9 mouse cellular contexts compared by ENCODE assay signal in the genomic region with DNA sequence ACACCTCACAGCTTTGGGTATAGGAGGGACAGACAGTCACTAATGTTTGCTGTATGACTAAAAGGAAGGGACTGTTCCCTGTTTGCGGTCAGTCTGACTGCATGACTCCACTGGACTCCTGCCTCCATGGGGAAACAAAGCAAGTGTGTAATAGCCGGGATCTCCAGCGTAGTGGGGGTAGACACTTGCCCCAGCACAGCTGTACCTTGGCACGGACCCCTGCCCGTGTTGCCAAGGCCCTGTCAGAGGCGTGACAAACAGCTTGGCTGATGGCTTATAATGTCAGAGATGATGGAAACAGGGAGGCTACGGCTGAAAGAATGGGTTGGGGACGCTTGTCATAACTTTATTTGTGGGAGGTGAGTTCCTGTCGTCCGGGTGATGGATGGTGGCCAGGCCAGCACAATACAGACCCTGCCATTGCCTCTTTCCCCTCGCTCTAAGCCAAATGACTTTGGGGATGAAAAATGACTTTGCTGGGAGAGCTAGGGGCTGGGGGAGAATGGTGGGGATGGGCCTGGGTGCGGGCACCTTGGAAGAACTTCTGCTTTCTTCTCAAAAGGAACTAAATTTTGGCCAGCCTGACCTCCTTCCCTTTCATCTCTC. TPM values are rescaled to one million over a fixed set of nuclear protein-coding genes. Genes with fewer than 3 reads are reported as not detected.
DNase-seq lines count a peak whose midpoint lies in the region; ATAC-seq and TF ChIP-seq lines count a peak whose summit lies in the region.
"Had no signal": no experiment of that assay in that cellular context is flagged by ENCODE, and none has a peak within 500 bp of the region (broad histone marks: within the 10 kb centered on the region; RNA-seq: fewer than 3 reads in every experiment).

No protein-coding gene starts in this region.

- TF ChIP-seq CTCF in intestine, postnatal 0 days (IDR thresholded peaks at IDR 0.05; ENCODE audit: low read depth), result no peak

- peak overlapping the region; percentile 55 for H3K27ac ChIP-seq in hindbrain, embryonic 13.5 days
- H3K27ac ChIP-seq in neural tube, embryonic 15.5 days (replicated peaks), result peak overlapping the region; percentile 49; the same call in 1 of the 2 replicates
- H3K27ac ChIP-seq in intestine, postnatal 0 days (ENCODE audit: low read depth, low read length), result no peak overlapping the region

- no peaks in the 10 kb centered on the region for H3K9me3 ChIP-seq in hindbrain, embryonic 13.5 days
- no peaks in the 10 kb centered on the region for H3K9me3 ChIP-seq in neural tube, embryonic 15.5 days (replicated peaks)
- H3K9me3 ChIP-seq in intestine, postnatal 0 days (ENCODE audit: control insufficient read depth), result no peaks in the 10 kb centered on the region

- 0 out of 2 replicates have a peak overlapping the region, but pooled peaks have one; percentile 13 for H3K4me2 ChIP-seq in hindbrain, embryonic 13.5 days
- no peak overlapping the region for H3K4me2 ChIP-seq in neural tube, embryonic 15.5 days
- no peak overlapping the region for H3K4me2 ChIP-seq in intestine, postnatal 0 days (replicated peaks; ENCODE audit: low read depth)

- peak; percentile 30 for DNase-seq in kidney, postnatal 14 days
- DNase-seq in kidney, adult 11 months, result no peak
- peak; percentile 17 for DNase-seq in adrenal gland, postnatal 25 days
- no peak for DNase-seq in spleen, adult 12 weeks (ENCODE audit: low spot score)
- DNase-seq: thymus, postnatal 25 days had no signal

- H3K9ac ChIP-seq in hindbrain, embryonic 13.5 days, result no peak overlapping the region
- no peak overlapping the region for H3K9ac ChIP-seq in neural tube, embryonic 15.5 days (replicated peaks)
- H3K9ac ChIP-seq in intestine, postnatal 0 days (ENCODE audit: low read depth, low read length), result no peak overlapping the region

- H3K4me1 ChIP-seq in hindbrain, embryonic 13.5 days (replicated peaks), result peaks cover 37% of the 10 kb centered on the region
- peaks cover 23% of the 10 kb centered on the region for H3K4me1 ChIP-seq in neural tube, embryonic 15.5 days
- H3K4me1 ChIP-seq in intestine, postnatal 0 days (replicated peaks; ENCODE audit: control insufficient read depth, insufficient read depth, low read length), result no peaks in the 10 kb centered on the region

- no peak overlapping the region for H3K4me3 ChIP-seq in hindbrain, embryonic 13.5 days
- no peak overlapping the region for H3K4me3 ChIP-seq in neural tube, embryonic 15.5 days (replicated peaks)
- H3K4me3 ChIP-seq in intestine, postnatal 0 days (ENCODE audit: low read depth, low read length), result no peak overlapping the region

- H3K27me3 ChIP-seq in hindbrain, embryonic 13.5 days, result no peaks in the 10 kb centered on the region
- H3K27me3 ChIP-seq in neural tube, embryonic 15.5 days (replicated peaks), result no peaks in the 10 kb centered on the region
- H3K27me3 ChIP-seq in intestine, postnatal 0 days (replicated peaks; ENCODE audit: control insufficient read depth, insufficient read depth, low read length), result no peaks in the 10 kb centered on the region

- ATAC-seq in hindbrain, embryonic 13.5 days (ENCODE audit: low FRiP score), result peak; percentile 75
- ATAC-seq in neural tube, embryonic 15.5 days (ENCODE audit: low FRiP score), result peak; percentile 47; the same call in 1 of the 2 replicates
- no peak for ATAC-seq in monocyte, adult 5-6 weeks (replicated peaks; ENCODE audit: insufficient number of reproducible peaks, low FRiP score, low TSS enrichment, poor library complexity, severe bottlenecking)
- ATAC-seq in intestine, postnatal 0 days, result no peak

- 14% methylated on average over 12 of the region's 12 CpGs for WGBS in hindbrain, embryonic 13.5 days
- 18% methylated on average over 12 of the region's 12 CpGs for WGBS in neural tube, embryonic 15.5 days
- 49% methylated on average over 12 of the region's 12 CpGs for WGBS in intestine, postnatal 0 days

- no peaks in the 10 kb centered on the region for H3K36me3 ChIP-seq in hindbrain, embryonic 13.5 days
- no peaks in the 10 kb centered on the region for H3K36me3 ChIP-seq in neural tube, embryonic 15.5 days
- H3K36me3 ChIP-seq in intestine, postnatal 0 days (ENCODE audit: control insufficient read depth, insufficient read depth), result no peaks in the 10 kb centered on the region

RNA-seq across cellular contexts. Expression of a gene that starts 21.5 kb away (rescaled TPM):
- total RNA-seq in adrenal gland, postnatal 25 days (2021), result 17.2 and 20.8 TPM in 2 replicates
- 70.6 and 72.8 TPM in 2 replicates for polyA plus RNA-seq in hindbrain, embryonic 13.5 days (2015; fragmentation: Nextera tagmentation; extraction: Ambion mirVana)
- 51.3 and 52.6 TPM in 2 replicates for polyA plus RNA-seq in neural tube, embryonic 15.5 days (2015; fragmentation: Nextera tagmentation; extraction: Ambion mirVana)
- 42.9 to 46.7 TPM (median 46.5 TPM) in 3 replicates for total RNA-seq in monocyte, adult 5-6 weeks (2017)
- polyA plus RNA-seq in intestine, postnatal 0 days (2015; fragmentation: Nextera tagmentation; extraction: Ambion mirVana), result 19.4 and 19.5 TPM in 2 replicates

Comparison
In these comparisons a context has a peak if more than half of its experiments do, and no peak if none do; other contexts are left out.
1. DNase-seq: peak in kidney, postnatal 14 days (single experiment) and adrenal gland, postnatal 25 days (single experiment); none in kidney, adult 11 months (single experiment) and spleen, adult 12 weeks (single experiment).
2. ATAC-seq: peak in hindbrain, embryonic 13.5 days (single experiment) and neural tube, embryonic 15.5 days (single experiment); none in monocyte, adult 5-6 weeks (single experiment) and intestine, postnatal 0 days (single experiment).